Mouse (Mus musculus): ENCODE results near the gene Tgfb1i1. TPM values are rescaled to one million over a fixed set of nuclear protein-coding genes. Genes with fewer than 3 reads are reported as not detected.

The Tgfb1i1 gene
- polyA plus RNA-seq, 1 experiment from 2014 or later: 11.9 TPM

- no peaks in the 10 kb centered on the region for H3K9me3 ChIP-seq (replicated peaks; ENCODE audit: control insufficient read depth, low read length)
- no peaks in the 10 kb centered on the region for H3K27me3 ChIP-seq (ENCODE audit: control insufficient read depth, insufficient read depth, low read depth, low read length)
- WGBS (ENCODE audit: insufficient replicate concordance): 66% methylated on average over 3 of the region's 3 CpGs
- no peak overlapping the region for H3K4me2 ChIP-seq (ENCODE audit: low read depth, low read length)
- no peak overlapping the region for H3K9ac ChIP-seq (ENCODE audit: low read depth, low read length)
- H3K36me3 ChIP-seq (ENCODE audit: control insufficient read depth, insufficient read depth): no peaks in the 10 kb centered on the region
- H3K27ac ChIP-seq (ENCODE audit: low read length): no peak overlapping the region
- H3K4me1 ChIP-seq (ENCODE audit: control insufficient read depth, low read depth, low read length): no peaks in the 10 kb centered on the region
- no peak for ATAC-seq (ENCODE audit: low read depth)
- H3K4me3 ChIP-seq (ENCODE audit: low read depth, low read length): no peak overlapping the region
Observed at GRCm38 (mm10) chr7:128220936-128221335, 25.7 kb upstream of the Tgfb1i1 start.

DNA sequence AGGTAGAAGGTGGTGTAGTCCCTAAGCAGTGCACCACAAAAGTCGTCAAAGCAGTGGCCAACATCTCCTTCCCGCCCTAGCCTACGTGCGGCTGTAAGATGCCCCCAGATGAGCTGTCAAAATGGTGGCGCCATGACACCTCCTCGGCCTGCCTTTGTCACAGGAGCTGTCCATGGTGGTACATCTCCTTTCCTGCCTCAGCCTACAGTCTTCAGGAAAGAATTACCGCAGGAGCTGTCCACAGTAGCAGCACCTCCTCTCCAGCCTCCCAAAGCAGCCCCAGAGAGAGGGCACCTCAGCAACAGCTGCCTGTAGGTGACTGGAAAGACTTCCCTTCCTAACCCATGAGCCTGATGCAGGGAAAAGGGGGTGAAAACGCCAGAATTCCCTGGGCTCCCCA is 14.9 kb upstream of the Tgfb1i1 start:
- Histone ChIP-seq H3K9ac (ENCODE audit: low read depth, low read length) (no peak overlapping the region), H3K4me3 (ENCODE audit: low read depth, low read length) (no peak overlapping the region), H3K4me2 (ENCODE audit: low read depth, low read length) (no peak overlapping the region), H3K27ac (ENCODE audit: low read length) (no peak overlapping the region), H3K4me1 (ENCODE audit: control insufficient read depth, low read depth, low read length) (peaks cover 6% of the 10 kb centered on the region), H3K9me3 (replicated peaks; ENCODE audit: control insufficient read depth, low read length) (no peaks in the 10 kb centered on the region), H3K36me3 (ENCODE audit: control insufficient read depth, insufficient read depth) (no peaks in the 10 kb centered on the region; the same call in 1 of the 2 replicates), H3K27me3 (ENCODE audit: control insufficient read depth, insufficient read depth, low read depth, low read length) (no peaks in the 10 kb centered on the region; the same call in 1 of the 2 replicates)
- ATAC-seq (ENCODE audit: low read depth): no peak
- 34% methylated on average over 8 of the region's 8 CpGs for WGBS (ENCODE audit: insufficient replicate concordance)

- H3K9me3 ChIP-seq (replicated peaks; ENCODE audit: control insufficient read depth, low read length): no peaks in the 10 kb centered on the region
- no peak for ATAC-seq (ENCODE audit: low read depth)
- H3K9ac ChIP-seq (ENCODE audit: low read depth, low read length): no peak overlapping the region
- no peaks in the 10 kb centered on the region; the same call in 1 of the 2 replicates for H3K36me3 ChIP-seq (ENCODE audit: control insufficient read depth, insufficient read depth)
- no peak overlapping the region for H3K4me3 ChIP-seq (ENCODE audit: low read depth, low read length)
- H3K27ac ChIP-seq (ENCODE audit: low read length): no peak overlapping the region
- H3K4me1 ChIP-seq (ENCODE audit: control insufficient read depth, low read depth, low read length): peaks cover 20% of the 10 kb centered on the region
- H3K4me2 ChIP-seq (ENCODE audit: low read depth, low read length): no peak overlapping the region
- WGBS (ENCODE audit: insufficient replicate concordance): 54% methylated on average over 2 of the region's 2 CpGs
- H3K27me3 ChIP-seq (ENCODE audit: control insufficient read depth, insufficient read depth, low read depth, low read length): no peaks in the 10 kb centered on the region; the same call in 1 of the 2 replicates
Observed at GRCm38 (mm10) chr7:128234796-128235195, 11.8 kb upstream of the Tgfb1i1 start.

- no peak overlapping the region for H3K9ac ChIP-seq (ENCODE audit: low read depth, low read length)
- H3K36me3 ChIP-seq (ENCODE audit: control insufficient read depth, insufficient read depth): peaks cover 5% of the 10 kb centered on the region
- ATAC-seq (ENCODE audit: low read depth): no peak
- H3K4me2 ChIP-seq (ENCODE audit: low read depth, low read length): no peak overlapping the region
- H3K27ac ChIP-seq (ENCODE audit: low read length): no peak overlapping the region
- WGBS (ENCODE audit: insufficient replicate concordance): 78% methylated on average over 1 of the region's 1 CpGs
- no peaks in the 10 kb centered on the region; the same call in 1 of the 2 replicates for H3K27me3 ChIP-seq (ENCODE audit: control insufficient read depth, insufficient read depth, low read depth, low read length)
- H3K4me3 ChIP-seq (ENCODE audit: low read depth, low read length): no peak overlapping the region
- H3K4me1 ChIP-seq (ENCODE audit: control insufficient read depth, low read depth, low read length): peaks cover 20% of the 10 kb centered on the region
- H3K9me3 ChIP-seq (replicated peaks; ENCODE audit: control insufficient read depth, low read length): no peaks in the 10 kb centered on the region
Observed at GRCm38 (mm10) chr7:128235481-128235880, 11.1 kb upstream of the Tgfb1i1 start.

GRCm38 (mm10) chr7:128236426-128236825 is 10.2 kb upstream of the Tgfb1i1 start:
- Histone ChIP-seq H3K4me1 (ENCODE audit: control insufficient read depth, low read depth, low read length) (peaks cover 22% of the 10 kb centered on the region), H3K4me2 (ENCODE audit: low read depth, low read length) (peak overlapping the region; percentile 89), H3K36me3 (ENCODE audit: control insufficient read depth, insufficient read depth) (peaks cover 9% of the 10 kb centered on the region), H3K4me3 (ENCODE audit: low read depth, low read length) (peak overlapping the region; percentile 89), H3K27me3 (ENCODE audit: control insufficient read depth, insufficient read depth, low read depth, low read length) (no peaks in the 10 kb centered on the region; the same call in 1 of the 2 replicates), H3K9ac (ENCODE audit: low read depth, low read length) (no peak overlapping the region), H3K9me3 (replicated peaks; ENCODE audit: control insufficient read depth, low read length) (no peaks in the 10 kb centered on the region), H3K27ac (ENCODE audit: low read length) (no peak overlapping the region)
- no peak for ATAC-seq (ENCODE audit: low read depth)
- 83% methylated on average over 13 of the region's 13 CpGs for WGBS (ENCODE audit: insufficient replicate concordance)

DNA sequence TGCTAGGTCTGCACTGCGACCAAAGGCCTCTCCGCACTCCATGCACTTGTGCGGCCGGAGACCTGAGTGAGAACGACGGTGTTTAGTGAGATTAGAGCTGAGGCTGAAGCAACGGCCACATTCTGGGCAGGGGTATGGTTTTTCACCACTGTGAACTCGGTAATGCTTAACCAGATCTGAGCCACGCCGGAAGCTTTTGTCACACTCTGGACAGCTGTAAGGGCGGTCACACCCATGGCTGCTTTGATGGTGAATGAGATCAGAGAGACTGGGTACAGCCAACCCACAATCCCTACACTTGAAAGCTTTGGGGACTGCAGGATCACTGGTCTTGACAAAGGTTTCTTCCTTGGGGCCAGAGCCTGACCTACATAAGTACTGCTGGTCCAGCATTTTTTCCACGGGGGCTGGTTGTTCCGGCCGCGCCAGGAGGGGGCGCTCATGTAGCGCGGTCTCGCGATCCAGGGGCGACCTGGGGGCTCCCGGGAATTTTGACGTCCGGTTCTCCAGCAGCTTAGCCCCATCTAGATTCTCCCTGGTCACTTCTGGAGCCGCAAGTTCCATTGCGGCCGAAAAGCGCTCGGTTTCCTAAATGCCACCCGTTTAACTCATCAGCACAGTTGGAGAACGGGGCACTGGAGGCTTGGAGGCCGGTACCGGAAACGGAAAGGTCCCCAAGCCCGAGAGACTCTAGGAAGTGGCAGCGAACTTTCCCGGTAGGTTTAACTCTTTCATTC is 9.6 kb upstream of the Tgfb1i1 start, which contains the start of gene Armc5:
Gene Armc5 (plus strand): TSS at position 487 of the 737 bp plus-strand sequence.
- no peaks in the 10 kb centered on the region for H3K9me3 ChIP-seq (replicated peaks; ENCODE audit: control insufficient read depth, low read length)
- peak within 1 kb of the TSS; percentile 85 for H3K9ac ChIP-seq (ENCODE audit: low read depth, low read length)
- peaks cover 22% of the 10 kb centered on the region for H3K4me1 ChIP-seq (ENCODE audit: control insufficient read depth, low read depth, low read length)
- no peaks in the 10 kb centered on the region; the same call in 1 of the 2 replicates for H3K27me3 ChIP-seq (ENCODE audit: control insufficient read depth, insufficient read depth, low read depth, low read length)
- H3K27ac ChIP-seq (ENCODE audit: low read length): peak within 1 kb of the TSS; percentile 99
- peak; percentile 8; the same call in 1 of the 2 replicates for ATAC-seq (ENCODE audit: low read depth)
- 23% methylated on average over 37 of the region's 37 CpGs for WGBS (ENCODE audit: insufficient replicate concordance)
- H3K4me3 ChIP-seq (ENCODE audit: low read depth, low read length): peak within 1 kb of the TSS; percentile 89
- peaks cover 9% of the 10 kb centered on the region for H3K36me3 ChIP-seq (ENCODE audit: control insufficient read depth, insufficient read depth)
- H3K4me2 ChIP-seq (ENCODE audit: low read depth, low read length): peak within 1 kb of the TSS; percentile 89

- Histone ChIP-seq H3K27ac (ENCODE audit: low read length) (peak overlapping the region; percentile 99), H3K9ac (ENCODE audit: low read depth, low read length) (peak overlapping the region; percentile 85), H3K36me3 (ENCODE audit: control insufficient read depth, insufficient read depth) (peaks cover 14% of the 10 kb centered on the region), H3K27me3 (ENCODE audit: control insufficient read depth, insufficient read depth, low read depth, low read length) (no peaks in the 10 kb centered on the region; the same call in 1 of the 2 replicates), H3K4me2 (ENCODE audit: low read depth, low read length) (peak overlapping the region; percentile 89), H3K9me3 (replicated peaks; ENCODE audit: control insufficient read depth, low read length) (no peaks in the 10 kb centered on the region), H3K4me1 (ENCODE audit: control insufficient read depth, low read depth, low read length) (peaks cover 22% of the 10 kb centered on the region), H3K4me3 (ENCODE audit: low read depth, low read length) (peak overlapping the region; percentile 89)
- no peak for ATAC-seq (ENCODE audit: low read depth)
- whole genome bisulfite sequencing (ENCODE audit: insufficient replicate concordance): 0% methylated on average over 25 of the region's 25 CpGs
Observed at GRCm38 (mm10) chr7:128237593-128237926, 9.1 kb upstream of the Tgfb1i1 start.

DNA sequence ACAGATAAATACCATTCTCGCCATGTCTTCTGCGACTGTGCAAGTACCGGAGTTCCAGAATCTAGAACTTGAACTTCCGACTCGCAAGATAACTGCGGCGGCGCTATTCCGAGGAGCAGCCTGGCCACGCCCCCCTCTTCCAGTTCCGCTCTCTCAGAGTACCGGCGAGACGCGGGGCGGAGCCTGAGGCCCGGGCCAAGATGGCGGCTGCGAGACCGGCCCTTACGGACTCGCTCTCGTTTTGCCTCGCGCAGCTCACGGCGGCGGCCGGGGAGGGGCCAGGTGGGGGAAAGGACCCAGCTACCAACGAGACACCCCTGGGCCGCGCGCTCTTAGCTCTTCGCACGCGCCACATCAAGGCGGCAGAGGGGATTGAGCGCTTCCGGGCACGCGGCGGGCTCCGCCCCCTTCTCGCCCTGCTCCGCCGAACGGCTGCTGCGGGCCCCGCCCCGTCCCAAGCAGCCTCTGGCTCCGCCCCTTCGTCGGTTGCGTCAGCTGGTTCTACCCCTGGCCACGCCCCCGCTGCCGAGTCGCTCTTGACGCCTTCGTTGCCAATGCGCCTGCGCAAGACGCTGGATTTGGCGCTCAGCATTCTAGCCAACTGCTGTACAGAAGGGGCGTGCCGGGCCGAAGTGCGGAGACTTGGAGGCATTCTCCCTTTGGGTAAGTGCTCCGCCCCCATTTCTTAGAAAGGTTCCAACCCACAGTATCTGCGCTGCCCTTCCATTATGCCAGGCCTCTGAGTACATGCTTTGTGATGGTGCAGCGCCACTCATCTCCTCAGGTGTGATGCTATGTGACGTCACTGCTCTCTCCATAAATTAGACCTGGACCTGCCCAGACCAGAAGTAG is 8.5 kb upstream of the Tgfb1i1 start, which contains the start of gene 9130023H24Rik:
Gene 9130023H24Rik (minus strand): TSS at position 105 of the 852 bp plus-strand sequence.
- peaks cover 14% of the 10 kb centered on the region for H3K36me3 ChIP-seq (ENCODE audit: control insufficient read depth, insufficient read depth)
- WGBS (ENCODE audit: insufficient replicate concordance): under 1% methylated on average over 72 of the region's 72 CpGs
- peak within 1 kb of the TSS; percentile 89 for H3K4me2 ChIP-seq (ENCODE audit: low read depth, low read length)
- H3K27me3 ChIP-seq (ENCODE audit: control insufficient read depth, insufficient read depth, low read depth, low read length): no peaks in the 10 kb centered on the region
- peak within 1 kb of the TSS; percentile 85 for H3K9ac ChIP-seq (ENCODE audit: low read depth, low read length)
- peak within 1 kb of the TSS; percentile 99 for H3K27ac ChIP-seq (ENCODE audit: low read length)
- peaks cover 22% of the 10 kb centered on the region for H3K4me1 ChIP-seq (ENCODE audit: control insufficient read depth, low read depth, low read length)
- peak; percentile 87 for ATAC-seq (ENCODE audit: low read depth)
- H3K9me3 ChIP-seq (replicated peaks; ENCODE audit: control insufficient read depth, low read length): no peaks in the 10 kb centered on the region
- H3K4me3 ChIP-seq (ENCODE audit: low read depth, low read length): peak within 1 kb of the TSS; percentile 89

All from liver, embryonic 16.5 days (tissue).